Mouse (Mus musculus) limb, embryonic 11.5 days (tissue): ENCODE measurements at regions not wholly inside any gene's neighbourhood (a gene's known extent, or its start where the extent isn't known, plus 50 kb on each side); places are given as distances from the start of the nearest gene placed in this dataset.
"Not testable (repeated sequence)": the region's sequence is repeated elsewhere in the genome, so short reads cannot be mapped to it uniquely, and the experiment has no call there.

ENCODE experiments used
- ATAC-seq: fragments of 200-750 bp; cut with Nextera tagmentation; 2 replicates; pipeline ENCODE4 v1.8.0; 2017; ENCODE audit warnings: low read depth; ENCODE audit not compliant: insufficient number of reproducible peaks, low FRiP score, low TSS enrichment
- DNase-seq: peaks from one replicate; pipeline ENCODE4 v3.0.0-alpha.2; 2015; ENCODE audit warnings: low spot score
- H3K27ac ChIP-seq: fragments of 300-500 bp; sonication (generic); replicated peaks from 2 replicates; pipeline ENCODE4 v1.5.1; 2014; ENCODE audit warnings: low read depth, mild to moderate bottlenecking, low read length
- H3K27me3 ChIP-seq: fragments of 300-500 bp; sonication (generic); 2 replicates; pipeline ENCODE4 v1.6.1; 2014; ENCODE audit warnings: mild to moderate bottlenecking, low read length, mixed read lengths; ENCODE audit not compliant: control insufficient read depth, insufficient read depth
- H3K36me3 ChIP-seq: fragments of 300-500 bp; sonication (generic); 2 replicates; pipeline ENCODE4 v1.6.1; 2014; ENCODE audit warnings: mild to moderate bottlenecking, low read length, moderate library complexity, mixed read lengths; ENCODE audit not compliant: control insufficient read depth, insufficient read depth
- H3K4me1 ChIP-seq: fragments of 300-500 bp; sonication (generic); 2 replicates; pipeline ENCODE4 v1.6.1; 2014; ENCODE audit warnings: low read length, mixed read lengths; ENCODE audit not compliant: control insufficient read depth, insufficient read depth
- H3K4me2 ChIP-seq: fragments of 300-500 bp; sonication (generic); 2 replicates; pipeline ENCODE4 v1.6.1; 2014; ENCODE audit warnings: low read depth, mild to moderate bottlenecking, moderate library complexity; ENCODE audit not compliant: severe bottlenecking
- H3K4me3 ChIP-seq: fragments of 300-500 bp; sonication (generic); 2 replicates; pipeline ENCODE4 v1.5.1; 2014; ENCODE audit warnings: low read depth, low read length
- H3K9ac ChIP-seq: fragments of 300-500 bp; sonication (generic); 2 replicates; pipeline ENCODE4 v1.6.1; 2014; ENCODE audit warnings: mild to moderate bottlenecking, low read length
- H3K9me3 ChIP-seq: fragments of 300-500 bp; sonication (generic); 2 replicates; pipeline ENCODE4 v1.6.1; 2016; ENCODE audit warnings: low read length; ENCODE audit not compliant: control insufficient read depth
- WGBS: fragments of 180-500 bp; shearing (Covaris S2); extraction: QIAGEN DNeasy Blood & Tissue Kit; methylation state at CpG from one replicate; pipeline ENCODE4 v1.1.7; 2014; 5-methylcytosine and 5-hydroxymethylcytosine counted together

- not testable (repeated sequence) for H3K27ac ChIP-seq, H3K4me1 ChIP-seq, H3K4me2 ChIP-seq, H3K9ac ChIP-seq, H3K36me3 ChIP-seq, H3K9me3 ChIP-seq, ATAC-seq, H3K4me3 ChIP-seq, H3K27me3 ChIP-seq, DNase-seq
- WGBS: no CpG with 5 or more reads among the region's 12 CpGs
These were observed 495.2 kb upstream of the Olfr1507 start for GRCm38 (mm10) chr14:52990569-52991327.

DNA sequence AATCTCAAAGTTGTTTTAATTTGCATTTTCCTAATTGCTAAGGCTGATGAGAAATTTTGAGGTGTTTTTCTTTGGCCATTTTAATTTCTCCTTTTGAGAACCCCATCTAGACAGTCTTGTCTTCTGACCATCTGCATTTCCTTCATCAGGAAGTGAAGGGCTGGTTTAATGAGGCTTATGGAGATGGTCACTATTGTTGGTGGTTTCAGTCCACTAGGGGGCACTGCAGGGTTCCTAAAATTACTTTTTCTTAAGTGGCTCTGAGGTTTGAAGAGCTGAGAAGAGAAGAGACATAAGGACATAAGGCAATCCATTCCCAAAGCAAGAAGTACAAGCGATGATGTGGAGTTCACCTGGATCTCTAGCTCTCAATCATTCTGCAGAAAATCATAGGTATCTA, 494.4 kb upstream of the Olfr1507 start:
- H3K27ac ChIP-seq, ATAC-seq: not testable (repeated sequence)
- WGBS: 67% methylated on average over 1 of the region's 1 CpGs

DNA sequence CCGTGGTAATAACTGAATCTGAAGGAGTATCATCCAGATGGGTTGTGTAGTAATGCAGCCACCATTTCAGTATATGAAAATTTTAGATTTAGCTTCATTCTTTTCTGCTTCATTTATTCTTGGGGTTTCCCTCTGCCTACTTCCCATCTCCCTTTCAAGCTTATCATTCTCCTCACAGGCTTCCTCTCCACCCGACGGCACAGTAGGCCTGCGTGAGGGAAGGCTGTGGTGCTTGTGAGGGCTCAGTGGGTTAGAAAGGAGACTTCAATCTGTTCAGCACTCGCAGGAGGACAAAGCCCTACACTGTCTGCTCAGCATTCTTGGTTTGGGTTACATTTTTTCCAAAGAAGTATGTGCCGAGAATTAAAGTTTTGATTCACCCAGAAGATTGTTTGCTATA, 493.0 kb upstream of the Olfr1507 start:
- no CpG with 5 or more reads among the region's 6 CpGs for WGBS
- not testable (repeated sequence) for H3K4me3 ChIP-seq, H3K9ac ChIP-seq, H3K27me3 ChIP-seq, H3K27ac ChIP-seq, H3K4me1 ChIP-seq, H3K9me3 ChIP-seq, H3K36me3 ChIP-seq, ATAC-seq, DNase-seq, H3K4me2 ChIP-seq

More for the DNA sequence above, 494.4 kb upstream of the Olfr1507 start:
- not testable (repeated sequence) for H3K9ac ChIP-seq, H3K4me2 ChIP-seq, DNase-seq, H3K4me3 ChIP-seq, H3K4me1 ChIP-seq, H3K9me3 ChIP-seq, H3K36me3 ChIP-seq, H3K27me3 ChIP-seq

GRCm38 (mm10) chr14:52972207-52973003, 476.9 kb upstream of the Olfr1507 start:
- not testable (repeated sequence) for H3K9ac ChIP-seq, H3K27me3 ChIP-seq, H3K4me2 ChIP-seq, H3K4me1 ChIP-seq, H3K9me3 ChIP-seq, H3K4me3 ChIP-seq, H3K36me3 ChIP-seq, ATAC-seq, DNase-seq, H3K27ac ChIP-seq
- WGBS: no CpG with 5 or more reads among the region's 12 CpGs

DNA sequence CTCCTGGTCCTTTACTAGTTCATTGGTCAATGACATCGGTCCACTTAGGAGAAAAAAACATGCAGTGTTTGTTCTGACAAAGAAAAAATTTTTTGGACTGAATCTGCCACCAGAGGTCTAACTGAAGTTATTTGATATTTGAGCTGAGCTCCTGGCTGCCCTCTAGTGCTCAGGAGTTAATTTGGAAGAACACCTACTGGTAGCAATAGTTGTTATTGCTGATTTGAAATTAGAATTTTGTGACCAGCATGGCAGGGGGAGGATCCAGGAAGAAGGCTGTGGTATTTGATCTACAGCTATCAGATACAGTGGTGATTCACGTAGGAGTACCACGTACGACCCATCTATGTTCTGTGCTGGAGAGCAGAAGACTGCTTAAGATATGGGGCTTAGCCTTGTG, 466.6 kb upstream of the Olfr1507 start:
- not testable (repeated sequence) for H3K9ac ChIP-seq, H3K4me2 ChIP-seq, H3K4me1 ChIP-seq, H3K36me3 ChIP-seq, DNase-seq, H3K27me3 ChIP-seq, H3K27ac ChIP-seq, H3K4me3 ChIP-seq, H3K9me3 ChIP-seq, ATAC-seq
- WGBS: 87% methylated on average over 3 of the region's 4 CpGs

GRCm38 (mm10) chr14:52956515-52956914, 461.0 kb upstream of the Olfr1507 start:
- ATAC-seq, DNase-seq, H3K36me3 ChIP-seq, H3K4me1 ChIP-seq, H3K9me3 ChIP-seq, H3K27ac ChIP-seq, H3K9ac ChIP-seq, H3K27me3 ChIP-seq, H3K4me3 ChIP-seq, H3K4me2 ChIP-seq: not testable (repeated sequence)
- WGBS: 88% methylated on average over 2 of the region's 2 CpGs

DNA sequence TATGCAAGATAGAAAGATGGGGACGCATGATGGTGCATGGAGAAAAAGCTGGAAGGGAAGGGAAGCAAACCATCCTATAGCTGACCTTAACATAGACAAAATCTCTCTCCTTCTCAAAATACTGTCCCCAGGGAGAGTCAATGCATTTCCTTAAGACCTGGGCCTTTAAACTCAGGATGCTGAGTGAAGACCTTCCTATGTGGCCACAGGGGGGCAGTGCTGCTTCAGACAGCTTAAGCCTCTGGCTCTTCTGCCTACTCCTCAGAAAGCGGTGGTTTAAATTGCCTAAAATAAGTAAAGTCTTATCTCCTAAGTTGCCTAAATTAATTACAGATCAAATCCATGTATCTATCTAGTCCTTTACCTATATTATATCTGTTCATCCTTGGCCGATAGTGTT, 449.4 kb upstream of the Olfr1507 start:
- H3K4me1 ChIP-seq, H3K4me2 ChIP-seq, H3K9ac ChIP-seq, H3K27ac ChIP-seq, H3K4me3 ChIP-seq, DNase-seq, H3K27me3 ChIP-seq, ATAC-seq, H3K9me3 ChIP-seq, H3K36me3 ChIP-seq: not testable (repeated sequence)
- WGBS: no CpG with 5 or more reads among the region's 3 CpGs

DNA sequence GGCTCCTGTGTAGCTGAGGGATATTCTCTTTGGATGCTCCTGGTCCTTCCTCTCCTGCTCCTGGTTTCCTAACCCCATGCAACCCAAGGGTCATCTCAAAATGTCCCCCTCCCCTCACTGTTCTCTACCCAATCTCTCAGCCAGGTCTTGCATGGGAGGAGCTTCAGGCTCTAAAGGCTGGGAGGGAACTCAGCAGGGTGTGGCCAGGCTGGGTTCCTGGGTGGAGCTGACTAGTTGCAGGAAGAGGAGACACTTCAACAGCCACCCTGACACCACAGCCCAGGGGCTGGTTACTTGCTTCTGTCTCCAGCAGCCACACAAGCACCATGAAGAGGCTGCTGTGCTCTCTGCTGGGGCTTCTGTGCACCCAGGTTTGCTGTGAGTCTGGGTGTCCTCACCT, 446.9 kb upstream of the Olfr1507 start:
- not testable (repeated sequence) for H3K9ac ChIP-seq, H3K4me1 ChIP-seq, H3K9me3 ChIP-seq, H3K36me3 ChIP-seq, DNase-seq, H3K4me3 ChIP-seq, H3K27me3 ChIP-seq, H3K27ac ChIP-seq, H3K4me2 ChIP-seq, ATAC-seq
